Mouse (Mus musculus): Measurements from ENCODE around the gene B830017H08Rik.
A peak's percentile ranks its signal among the peaks of the same experiment; 100 is the strongest.

The B830017H08Rik gene

GRCm38 (mm10) chr16:17809711-17810110 is 23.2 kb upstream of the B830017H08Rik start:
- DNase-seq (ENCODE audit: low spot score), result no peak

GRCm38 (mm10) chr16:17812120-17812519 is 20.8 kb upstream of the B830017H08Rik start:
- no peak for DNase-seq (ENCODE audit: low spot score)

DNA sequence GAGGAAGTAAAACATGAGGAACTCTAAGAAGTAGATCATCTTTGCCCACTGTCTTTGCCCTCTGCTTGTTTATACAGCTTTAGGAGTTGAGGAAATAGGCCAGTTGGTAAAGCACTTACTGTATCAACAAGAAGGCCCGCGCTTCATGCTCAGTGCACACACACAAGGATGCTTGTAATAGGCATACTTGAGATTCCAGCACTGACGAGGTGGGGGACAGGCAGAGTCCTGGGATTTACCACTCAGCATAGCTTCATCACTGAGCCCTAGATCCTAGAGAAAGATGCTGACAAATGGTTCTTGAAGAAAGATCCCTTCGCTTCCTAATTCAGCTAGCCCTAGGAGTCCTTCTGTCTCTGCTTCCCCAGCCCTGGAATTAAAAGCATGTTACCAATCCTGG is 19.7 kb upstream of the B830017H08Rik start:
- no peak for DNase-seq (ENCODE audit: low spot score)

- no peak for DNase-seq (ENCODE audit: low spot score)
Measured at GRCm38 (mm10) chr16:17815411-17816402, 17.2 kb upstream of the B830017H08Rik start.

DNA sequence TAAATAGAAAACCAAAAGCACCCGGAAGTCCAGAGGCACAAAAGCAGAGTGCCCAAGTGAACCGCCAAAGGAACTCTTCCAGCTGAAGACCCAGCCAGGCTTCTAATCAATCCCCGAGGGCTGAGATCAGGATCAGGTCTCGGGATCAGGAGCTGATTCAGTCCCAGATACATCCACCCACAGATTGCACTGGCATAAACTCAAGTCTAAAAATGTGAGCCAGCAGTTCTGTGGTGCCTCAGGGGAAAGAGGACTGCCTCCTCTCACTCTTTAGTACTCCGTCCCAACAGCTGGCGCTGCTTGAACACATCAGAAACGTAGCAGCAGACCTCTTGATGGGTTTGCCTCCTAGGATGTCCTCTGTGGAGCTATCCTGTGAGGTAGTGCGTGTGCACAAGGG is 16.4 kb upstream of the B830017H08Rik start:
- no peak for DNase-seq (ENCODE audit: low spot score)

DNA sequence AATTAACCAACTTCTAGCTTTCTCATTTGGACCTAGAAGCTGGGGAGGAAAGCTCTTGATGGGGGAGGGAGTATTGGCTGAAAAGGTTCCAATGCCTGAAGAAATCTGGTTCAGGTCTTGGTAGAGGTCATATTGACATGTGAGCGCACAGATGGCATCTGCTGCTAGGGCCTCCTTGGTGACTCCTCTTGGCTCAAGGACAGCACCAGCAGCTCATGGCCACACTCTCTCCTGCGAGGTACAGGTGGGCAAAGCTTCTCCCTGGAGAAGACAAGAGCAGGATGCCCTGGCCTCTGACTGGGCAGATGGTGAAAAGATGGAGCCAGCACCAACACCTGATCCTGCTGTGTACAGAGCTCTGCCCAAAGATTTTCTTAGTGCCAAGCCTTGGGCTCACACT is 6.4 kb upstream of the B830017H08Rik start:
- DNase-seq (ENCODE audit: low spot score), result no peak

GRCm38 (mm10) chr16:17828229-17828628 is 4.7 kb upstream of the B830017H08Rik start:
- DNase-seq (ENCODE audit: low spot score), result no peak

GRCm38 (mm10) chr16:17828867-17829266 is 4.1 kb upstream of the B830017H08Rik start:
- no peak for DNase-seq (ENCODE audit: low spot score)

GRCm38 (mm10) chr16:17830385-17831178 is 2.3 kb upstream of the B830017H08Rik start:
- DNase-seq (ENCODE audit: low spot score), result no peak

DNA sequence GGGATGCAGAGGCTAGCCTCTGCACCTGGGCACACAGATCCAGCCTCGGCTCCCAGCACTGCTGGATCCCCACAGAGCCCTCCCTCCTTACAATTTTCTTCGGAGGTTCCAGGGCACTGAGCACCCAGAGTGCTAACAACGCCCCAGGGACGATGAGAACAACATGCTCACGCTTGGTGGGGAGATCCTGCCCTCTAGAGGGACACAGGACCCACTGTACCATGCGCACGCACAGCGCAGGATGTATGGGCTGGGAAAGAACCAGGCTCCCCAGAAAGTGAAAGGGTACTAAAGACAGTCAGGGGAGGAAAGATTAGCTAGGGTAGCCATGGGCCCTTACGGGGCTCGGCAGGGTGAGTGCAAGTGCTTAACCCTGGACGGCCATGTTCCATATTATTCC is 1.1 kb upstream of the B830017H08Rik start:
- DNase-seq (ENCODE audit: low spot score), result no peak

- no peak for DNase-seq (ENCODE audit: low spot score)
Measured at GRCm38 (mm10) chr16:17833321-17833680, 380 bp downstream of the B830017H08Rik start.

GRCm38 (mm10) chr16:17833681-17834399 is 919 bp downstream of the B830017H08Rik start:
- no peak for DNase-seq (ENCODE audit: low spot score)

GRCm38 (mm10) chr16:17834543-17834942 is 1.6 kb downstream of the B830017H08Rik start:
- DNase-seq (ENCODE audit: low spot score), result no peak

DNA sequence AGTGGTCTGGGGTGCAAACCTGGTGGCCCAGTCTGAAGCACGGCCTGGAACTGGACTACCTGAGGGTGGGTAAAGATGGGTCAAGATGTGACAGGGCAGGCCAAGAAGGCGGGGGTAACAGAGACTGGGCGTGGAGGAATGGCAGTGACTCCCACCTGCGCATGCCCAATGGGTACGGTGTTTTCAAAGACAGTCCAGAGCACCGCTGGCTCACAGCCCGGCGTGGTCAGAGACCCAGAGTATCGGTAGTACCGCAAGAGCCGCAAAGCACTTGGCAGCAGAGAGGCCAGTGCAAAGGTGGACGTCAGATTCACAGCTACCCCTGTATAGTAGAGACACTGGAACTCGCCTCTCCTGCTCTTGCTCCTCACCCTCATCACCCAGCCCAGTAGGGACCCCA is 2.6 kb downstream of the B830017H08Rik start:
- no peak for DNase-seq (ENCODE audit: low spot score)

GRCm38 (mm10) chr16:17838051-17838450 is 5.1 kb downstream of the B830017H08Rik start, which contains the start of gene Car15:
TSS of gene Car15 (minus strand) at chr16:17838364.
- DNase-seq (ENCODE audit: low spot score), result no peak

DNA sequence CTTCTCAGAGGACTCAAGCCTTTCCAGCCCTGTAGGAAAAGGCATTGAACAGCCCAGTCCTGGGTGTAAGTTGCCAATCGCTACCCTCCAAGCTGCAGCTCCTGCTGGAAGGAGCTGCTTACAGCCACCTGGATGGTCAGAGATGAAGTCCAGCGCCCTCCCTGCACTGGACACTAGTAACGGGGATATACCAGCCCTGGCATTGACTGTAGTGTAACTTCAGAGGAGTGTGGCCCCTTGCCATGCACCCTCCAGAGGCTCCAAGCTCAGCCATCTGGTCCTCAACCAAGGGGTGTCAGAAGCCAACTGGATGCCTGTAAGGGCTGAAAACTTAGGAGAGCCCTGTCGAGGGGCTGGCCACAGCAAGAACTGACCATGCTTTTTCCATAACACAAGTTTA is 7.1 kb downstream of the B830017H08Rik start:
- no peak for DNase-seq (ENCODE audit: low spot score)

GRCm38 (mm10) chr16:17842437-17842836 is 9.5 kb downstream of the B830017H08Rik start:
- DNase-seq (ENCODE audit: low spot score), result no peak

DNA sequence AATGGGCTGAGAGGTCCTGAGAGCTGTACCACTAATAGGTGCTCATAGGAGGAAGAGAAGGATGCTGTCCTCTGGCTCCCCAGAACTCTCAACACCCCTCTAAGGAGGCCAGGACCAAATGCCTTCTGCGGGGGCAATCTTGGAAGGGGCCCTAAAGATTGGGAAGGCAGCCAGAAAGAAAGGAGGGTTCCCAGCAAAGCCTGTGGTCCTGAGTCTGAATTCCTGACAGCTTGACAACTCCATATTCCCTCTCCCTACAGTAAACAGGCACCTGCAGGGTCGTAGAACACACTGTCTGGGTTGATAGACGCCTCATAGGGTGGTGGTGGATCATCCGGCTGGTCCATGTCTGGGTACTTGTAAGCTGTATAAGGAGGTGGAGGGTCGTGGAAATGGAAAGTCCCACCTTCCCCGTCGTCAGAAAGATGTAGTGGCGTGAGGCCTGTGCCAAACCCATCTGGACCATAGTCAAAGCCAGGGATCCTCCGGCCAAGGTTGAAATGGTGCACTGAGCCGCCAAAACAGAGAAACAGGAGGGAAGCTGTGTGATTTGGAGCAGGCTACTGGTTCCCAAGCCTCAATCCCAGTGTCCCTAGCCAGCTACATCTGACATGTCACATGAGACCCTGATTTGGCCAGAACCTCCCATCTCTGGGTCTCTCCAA is 10.9 kb downstream of the B830017H08Rik start:
- DNase-seq (ENCODE audit: low spot score), result no peak

DNA sequence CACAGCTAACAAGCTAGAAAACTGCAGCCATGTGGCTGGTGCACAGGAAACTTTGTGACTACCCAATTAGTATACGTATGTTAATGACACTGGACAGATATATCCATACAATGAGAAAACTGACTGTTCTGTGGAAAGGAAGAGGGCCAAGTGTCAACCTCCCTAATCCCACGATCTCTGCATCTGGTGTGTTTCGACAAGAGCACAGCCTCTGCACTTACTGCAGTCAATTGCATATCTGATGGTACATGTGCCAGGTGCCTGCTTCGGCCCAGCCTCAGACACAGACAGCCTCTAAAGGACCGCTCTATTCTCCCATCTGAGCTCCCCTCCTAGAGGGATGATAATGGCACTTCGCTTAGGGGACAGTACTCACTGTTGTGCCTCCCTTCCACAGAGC is 15.5 kb downstream of the B830017H08Rik start:
- no peak for DNase-seq (ENCODE audit: low spot score)

GRCm38 (mm10) chr16:17848928-17849327 is 16.0 kb downstream of the B830017H08Rik start:
- DNase-seq (ENCODE audit: low spot score), result peak; percentile 53

GRCm38 (mm10) chr16:17849486-17849885 is 16.6 kb downstream of the B830017H08Rik start:
- DNase-seq (ENCODE audit: low spot score), result no peak

- no peak for DNase-seq (ENCODE audit: low spot score)
Measured at GRCm38 (mm10) chr16:17851331-17851730, 18.4 kb downstream of the B830017H08Rik start.

Data from left cerebral cortex, adult 11 months (tissue).